11 mouse cellular contexts compared by ENCODE assay signal in genomic region chr4:135451360-135452015, GRCm38 (mm10). TPM values are rescaled to one million over a fixed set of nuclear protein-coding genes. Genes with fewer than 3 reads are reported as not detected.
DNase-seq lines count a peak whose midpoint lies in the region; ATAC-seq and TF ChIP-seq lines count a peak whose summit lies in the region.
"Had no signal": no experiment of that assay in that cellular context is flagged by ENCODE, and none has a peak within 500 bp of the region (broad histone marks: within the 10 kb centered on the region; RNA-seq: fewer than 3 reads in every experiment).

No protein-coding gene starts in this region.

- no peak for TF ChIP-seq POLR2A in thymus, adult 2 months (IDR thresholded peaks at IDR 0.05; ENCODE audit: control insufficient read depth, extremely low read depth, insufficient read depth, low read length, poor library complexity)

- no peak for ATAC-seq in forebrain, postnatal 0 days
- ATAC-seq in liver, embryonic 12.5 days, result no peak
- ATAC-seq in liver, postnatal 0 days, result no peak
- peak; percentile 45; the same call in 1 of the 2 replicates for ATAC-seq in stomach, embryonic 15.5 days (ENCODE audit: insufficient read depth, low FRiP score, low read depth)
- ATAC-seq: Patski had no signal

- TF ChIP-seq CTCF in forebrain, postnatal 0 days (IDR thresholded peaks at IDR 0.05; ENCODE audit: low read depth), result no peak
- no peak for TF ChIP-seq CTCF in liver, postnatal 0 days (IDR thresholded peaks at IDR 0.05; ENCODE audit: low read depth)
- no peak for TF ChIP-seq CTCF in thymus, adult 2 months (IDR thresholded peaks at IDR 0.05; ENCODE audit: borderline replicate concordance, control insufficient read depth, extremely low read depth, insufficient read depth, low read length, poor library complexity)

- H3K36me3 ChIP-seq in forebrain, embryonic 10.5 days (replicated peaks), result no peaks in the 10 kb centered on the region
- H3K36me3 ChIP-seq in forebrain, postnatal 0 days (ENCODE audit: insufficient read depth), result no peaks in the 10 kb centered on the region
- H3K36me3 ChIP-seq in liver, embryonic 12.5 days, result peaks cover 5% of the 10 kb centered on the region; the same call in 1 of the 2 replicates
- H3K36me3 ChIP-seq in liver, postnatal 0 days (replicated peaks; ENCODE audit: insufficient read depth, low read length), result no peaks in the 10 kb centered on the region
- H3K36me3 ChIP-seq in stomach, embryonic 15.5 days, result no peaks in the 10 kb centered on the region; the same call in 1 of the 2 replicates
- H3K36me3 ChIP-seq in thymus, adult 2 months (ENCODE audit: control insufficient read depth, insufficient read depth, low read length), result no peaks in the 10 kb centered on the region; the same call in 1 of the 2 replicates

- no peak overlapping the region for H3K9ac ChIP-seq in forebrain, postnatal 0 days
- no peak overlapping the region for H3K9ac ChIP-seq in liver, embryonic 12.5 days
- H3K9ac ChIP-seq in liver, postnatal 0 days (replicated peaks), result no peak overlapping the region
- H3K9ac ChIP-seq in stomach, embryonic 15.5 days, result no peak overlapping the region

- 65% methylated on average over 18 of the region's 18 CpGs for WGBS in forebrain, embryonic 10.5 days
- WGBS in forebrain, postnatal 0 days, result 33% methylated on average over 18 of the region's 18 CpGs
- WGBS in liver, embryonic 12.5 days (ENCODE audit: insufficient replicate concordance), result 55% methylated on average over 18 of the region's 18 CpGs
- WGBS in liver, postnatal 0 days (ENCODE audit: insufficient replicate concordance), result 58% methylated on average over 18 of the region's 18 CpGs
- 32% methylated on average over 18 of the region's 18 CpGs for WGBS in stomach, embryonic 15.5 days
- 92% methylated on average over 18 of the region's 18 CpGs for WGBS in thymus, adult 2 months

- H3K4me2 ChIP-seq in forebrain, postnatal 0 days (ENCODE audit: low read depth), result no peak overlapping the region
- H3K4me2 ChIP-seq in liver, embryonic 12.5 days, result peak overlapping the region; percentile 14; the same call in 1 of the 2 replicates
- H3K4me2 ChIP-seq in liver, postnatal 0 days (ENCODE audit: low read depth, low read length), result no peak overlapping the region
- peak overlapping the region; percentile 39 for H3K4me2 ChIP-seq in stomach, embryonic 15.5 days

- H3K4me1 ChIP-seq in forebrain, embryonic 10.5 days, result peaks cover 26% of the 10 kb centered on the region
- H3K4me1 ChIP-seq in forebrain, postnatal 0 days (ENCODE audit: insufficient read depth), result no peaks in the 10 kb centered on the region
- peaks cover 21% of the 10 kb centered on the region; the same call in 1 of the 2 replicates for H3K4me1 ChIP-seq in liver, embryonic 12.5 days
- H3K4me1 ChIP-seq in liver, postnatal 0 days (ENCODE audit: insufficient read depth), result no peaks in the 10 kb centered on the region
- H3K4me1 ChIP-seq in stomach, embryonic 15.5 days, result peaks cover 11% of the 10 kb centered on the region
- H3K4me1 ChIP-seq in thymus, adult 2 months (replicated peaks; ENCODE audit: control insufficient read depth, insufficient read depth, low read length), result no peaks in the 10 kb centered on the region

- H3K9me3 ChIP-seq in forebrain, embryonic 10.5 days, result no peaks in the 10 kb centered on the region
- no peaks in the 10 kb centered on the region for H3K9me3 ChIP-seq in forebrain, postnatal 0 days (ENCODE audit: low read length)
- H3K9me3 ChIP-seq in liver, embryonic 12.5 days (replicated peaks), result no peaks in the 10 kb centered on the region
- H3K9me3 ChIP-seq in liver, postnatal 0 days (ENCODE audit: low read length), result no peaks in the 10 kb centered on the region
- H3K9me3 ChIP-seq in stomach, embryonic 15.5 days, result no peaks in the 10 kb centered on the region

- H3K27me3 ChIP-seq in forebrain, embryonic 10.5 days (ENCODE audit: poor library complexity, severe bottlenecking), result no peaks in the 10 kb centered on the region
- H3K27me3 ChIP-seq in forebrain, postnatal 0 days (ENCODE audit: insufficient read depth, low read length), result no peaks in the 10 kb centered on the region
- no peaks in the 10 kb centered on the region for H3K27me3 ChIP-seq in liver, embryonic 12.5 days (replicated peaks)
- no peaks in the 10 kb centered on the region for H3K27me3 ChIP-seq in liver, postnatal 0 days (ENCODE audit: insufficient read depth, low read length)
- no peaks in the 10 kb centered on the region for H3K27me3 ChIP-seq in stomach, embryonic 15.5 days (replicated peaks)
- H3K27me3 ChIP-seq in thymus, adult 2 months (ENCODE audit: control insufficient read depth, insufficient read depth, low read length), result no peaks in the 10 kb centered on the region
- H3K27me3 ChIP-seq: Patski had no signal

- H3K27ac ChIP-seq in forebrain, embryonic 10.5 days, result peak overlapping the region; percentile 27; the same call in 1 of the 2 replicates
- H3K27ac ChIP-seq in forebrain, postnatal 0 days (ENCODE audit: low read depth, low read length), result no peak overlapping the region
- peak overlapping the region; percentile 32; the same call in 1 of the 2 replicates for H3K27ac ChIP-seq in liver, embryonic 12.5 days
- H3K27ac ChIP-seq in liver, postnatal 0 days (ENCODE audit: low read depth), result no peak overlapping the region
- peak overlapping the region; percentile 44 for H3K27ac ChIP-seq in stomach, embryonic 15.5 days
- H3K27ac ChIP-seq in thymus, adult 2 months (ENCODE audit: control insufficient read depth, insufficient read depth, low read length), result no peak overlapping the region

- H3K4me3 ChIP-seq in forebrain, embryonic 10.5 days, result no peak overlapping the region
- no peak overlapping the region for H3K4me3 ChIP-seq in forebrain, postnatal 0 days (ENCODE audit: low read depth, low read length)
- no peak overlapping the region for H3K4me3 ChIP-seq in liver, embryonic 12.5 days
- no peak overlapping the region for H3K4me3 ChIP-seq in liver, postnatal 0 days (ENCODE audit: low read depth, low read length)
- no peak overlapping the region for H3K4me3 ChIP-seq in stomach, embryonic 15.5 days (replicated peaks)
- H3K4me3 ChIP-seq in thymus, adult 2 months (ENCODE audit: control insufficient read depth, insufficient read depth, low read length), result no peak overlapping the region
- H3K4me3 ChIP-seq: erythroblast, embryonic 14.5 days had no signal

- TF ChIP-seq EP300 in liver, postnatal 0 days (IDR thresholded peaks at IDR 0.05; ENCODE audit: low read depth), result no peak

- DNase-seq in forebrain, embryonic 10.5 days (ENCODE audit: extremely low spot score, low spot score), result no peak
- DNase-seq in forebrain, postnatal 0 days, result no peak
- no peak for DNase-seq in liver, postnatal 0 days
- peak; percentile 39 for DNase-seq in kidney, postnatal 14 days
- DNase-seq in thymus, adult 2 months, result no peak
- no peak for DNase-seq in ovary, postnatal 14 days (ENCODE audit: low spot score)

RNA-seq across cellular contexts. Expression of gene Rcan3, which starts 17.8 kb away (rescaled TPM):
- 10.4 and 10.7 TPM in 2 replicates for polyA plus RNA-seq in forebrain, embryonic 10.5 days (2016; fragmentation: Nextera tagmentation; extraction: Ambion mirVana)
- total RNA-seq in forebrain, postnatal 0 days (2014; rRNA removed), result 52.4 and 67.3 TPM in 2 replicates
- 32.6 and 40.4 TPM in 2 replicates for polyA plus RNA-seq in forebrain, postnatal 0 days (2015; fragmentation: Nextera tagmentation; extraction: Ambion mirVana)
- polyA plus RNA-seq in liver, embryonic 12.5 days (2016; fragmentation: Nextera tagmentation; extraction: Ambion mirVana), result 4.9 and 8.3 TPM in 2 replicates
- 3.7 and 4.9 TPM in 2 replicates for polyA plus RNA-seq in liver, postnatal 0 days (2015; fragmentation: Nextera tagmentation; extraction: Ambion mirVana)
- polyA plus RNA-seq in stomach, embryonic 15.5 days (2015; fragmentation: Nextera tagmentation; extraction: Ambion mirVana), result 18.8 and 21.3 TPM in 2 replicates
- polyA plus RNA-seq in thymus, adult 2 months (2012; rRNA removed), result 20.0 and 21.9 TPM in 2 replicates

RNA-seq across cellular contexts. Expression of gene Stpg1, which starts 43.1 kb away (rescaled TPM):
- 0.16 and 0.32 TPM in 2 replicates for polyA plus RNA-seq in forebrain, embryonic 10.5 days (2016; fragmentation: Nextera tagmentation; extraction: Ambion mirVana)
- 0.24 and 0.62 TPM in 2 replicates for total RNA-seq in forebrain, postnatal 0 days (2014; rRNA removed)
- polyA plus RNA-seq in forebrain, postnatal 0 days (2015; fragmentation: Nextera tagmentation; extraction: Ambion mirVana), result 0.64 and 1.0 TPM in 2 replicates
- 0.14 TPM in 1 of 2 replicates, not detected in the other for polyA plus RNA-seq in liver, embryonic 12.5 days (2016; fragmentation: Nextera tagmentation; extraction: Ambion mirVana)
- polyA plus RNA-seq in liver, postnatal 0 days (2015; fragmentation: Nextera tagmentation; extraction: Ambion mirVana), result not detected in 2 replicates
- 0.23 and 0.27 TPM in 2 replicates for polyA plus RNA-seq in stomach, embryonic 15.5 days (2015; fragmentation: Nextera tagmentation; extraction: Ambion mirVana)
- 0.18 and 0.35 TPM in 2 replicates for polyA plus RNA-seq in thymus, adult 2 months (2012; rRNA removed)
- total RNA-seq: granulocyte monocyte progenitor cell, adult 5-6 weeks had no signal
- polyA plus RNA-seq: Patski had no signal

RNA-seq across cellular contexts. Expression of gene Nipal3, which starts 43.4 kb away (rescaled TPM):
- 0.95 and 2.9 TPM in 2 replicates for polyA plus RNA-seq in forebrain, embryonic 10.5 days (2016; fragmentation: Nextera tagmentation; extraction: Ambion mirVana)
- total RNA-seq in forebrain, postnatal 0 days (2014; rRNA removed), result 40.7 and 62.1 TPM in 2 replicates
- 3.3 and 6.0 TPM in 2 replicates for polyA plus RNA-seq in forebrain, postnatal 0 days (2015; fragmentation: Nextera tagmentation; extraction: Ambion mirVana)
- polyA plus RNA-seq in liver, embryonic 12.5 days (2016; fragmentation: Nextera tagmentation; extraction: Ambion mirVana), result 2.8 and 3.6 TPM in 2 replicates
- 1.6 TPM in 2 replicates for polyA plus RNA-seq in liver, postnatal 0 days (2015; fragmentation: Nextera tagmentation; extraction: Ambion mirVana)
- 4.5 and 4.7 TPM in 2 replicates for polyA plus RNA-seq in stomach, embryonic 15.5 days (2015; fragmentation: Nextera tagmentation; extraction: Ambion mirVana)
- polyA plus RNA-seq in thymus, adult 2 months (2012; rRNA removed), result 38.7 and 41.4 TPM in 2 replicates

RNA-seq across cellular contexts. Expression of gene Ncmap, which starts 53.5 kb away (rescaled TPM):
- polyA plus RNA-seq in forebrain, embryonic 10.5 days (2016; fragmentation: Nextera tagmentation; extraction: Ambion mirVana), result 0.40 and 0.52 TPM in 2 replicates
- 0.90 and 1.2 TPM in 2 replicates for total RNA-seq in forebrain, postnatal 0 days (2014; rRNA removed)
- 0.63 and 0.86 TPM in 2 replicates for polyA plus RNA-seq in forebrain, postnatal 0 days (2015; fragmentation: Nextera tagmentation; extraction: Ambion mirVana)
- 0.08 and 0.11 TPM in 2 replicates for polyA plus RNA-seq in liver, embryonic 12.5 days (2016; fragmentation: Nextera tagmentation; extraction: Ambion mirVana)
- 0.12 and 0.14 TPM in 2 replicates for polyA plus RNA-seq in liver, postnatal 0 days (2015; fragmentation: Nextera tagmentation; extraction: Ambion mirVana)
- 19.0 and 21.9 TPM in 2 replicates for polyA plus RNA-seq in stomach, embryonic 15.5 days (2015; fragmentation: Nextera tagmentation; extraction: Ambion mirVana)
- polyA plus RNA-seq in thymus, adult 2 months (2012; rRNA removed), result 0.96 and 2.0 TPM in 2 replicates
- total RNA-seq: granulocyte monocyte progenitor cell, adult 5-6 weeks had no signal
- polyA plus RNA-seq: erythroblast, embryonic 14.5 days; Patski had no signal

Comparison
In these comparisons a context has a peak if more than half of its experiments do, and no peak if none do; other contexts are left out.
1. H3K27ac ChIP-seq: peak in forebrain, embryonic 10.5 days (single experiment), liver, embryonic 12.5 days (single experiment) and stomach, embryonic 15.5 days (single experiment); none in forebrain, postnatal 0 days (single experiment), liver, postnatal 0 days (single experiment) and thymus, adult 2 months (single experiment).
2. H3K4me2 ChIP-seq: peak in liver, embryonic 12.5 days (single experiment) and stomach, embryonic 15.5 days (single experiment); none in forebrain, postnatal 0 days (single experiment) and liver, postnatal 0 days (single experiment).